Mouse (Mus musculus): ENCODE data around the gene Ppp2r3d. TPM values are rescaled to one million over a fixed set of nuclear protein-coding genes. Genes with fewer than 3 reads are reported as not detected.

Gene Ppp2r3d
- 436 and 496 TPM in 2 replicates for polyA plus RNA-seq (2012; rRNA removed)

DNA sequence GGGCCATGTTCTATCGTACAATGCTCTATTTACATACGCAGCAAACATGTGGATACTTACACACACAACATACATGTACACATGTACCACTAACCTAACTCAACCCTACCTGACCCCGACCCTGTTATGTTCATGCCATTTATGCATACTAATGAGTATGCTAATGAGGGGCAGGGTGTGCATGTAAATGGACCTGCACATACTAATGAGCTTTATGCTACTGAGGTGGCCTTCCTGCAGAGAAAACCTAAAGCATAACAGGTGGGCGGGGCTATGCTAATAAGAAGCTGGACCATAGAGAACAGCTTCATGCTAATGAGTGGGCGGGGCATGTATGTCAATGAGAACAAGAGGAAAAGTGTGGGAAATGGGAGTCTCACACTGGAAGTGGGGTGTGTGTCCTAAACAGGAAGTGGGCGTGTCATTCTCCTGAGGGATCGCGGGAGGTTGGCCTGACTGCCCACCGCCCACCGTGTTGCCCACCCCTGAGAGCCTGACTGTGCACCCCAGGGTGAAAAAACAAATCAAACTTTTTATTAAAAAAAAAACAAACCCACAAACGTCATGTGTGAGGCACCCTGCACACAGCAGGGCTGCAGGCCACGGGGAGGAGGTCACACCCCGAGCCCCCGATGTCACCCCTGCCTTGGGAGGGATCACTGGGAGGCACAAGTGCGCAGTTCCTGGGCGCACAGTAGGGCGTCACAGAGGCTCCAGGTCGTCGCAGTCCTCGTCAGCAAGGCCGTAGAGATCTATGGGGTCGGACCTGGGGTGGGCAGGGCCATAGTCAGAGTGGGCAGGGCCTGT, at the start of gene Ppp2r3d:
Gene Ppp2r3d, minus strand, starts transcription at position 803 of the 807 bp plus-strand sequence.

DNA sequence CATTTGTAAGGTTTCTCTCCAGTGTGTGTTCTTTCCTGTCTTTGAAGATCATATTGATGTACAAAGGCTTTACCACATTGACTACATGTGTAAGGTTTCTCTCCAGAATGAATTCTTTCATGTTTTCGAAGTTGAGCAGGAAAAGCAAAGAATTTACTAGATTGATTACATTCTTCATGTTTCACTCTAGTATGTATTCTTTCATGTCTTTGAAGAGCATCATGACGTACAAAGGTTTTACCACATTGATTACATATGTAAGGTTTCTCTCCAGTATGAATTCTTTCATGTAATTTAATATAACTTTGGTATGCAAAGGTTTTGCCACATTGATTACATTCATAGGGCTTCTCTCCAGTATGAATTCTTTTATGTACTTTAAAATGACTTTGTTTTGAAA, 17.0 kb upstream of the Ppp2r3d start, which contains the start of gene Gm21836:
Gene Gm21836, minus strand, starts transcription at position 101 of the 400 bp plus-strand sequence.

Other genes starting within 250 kb of the Ppp2r3d start
- gene 2010315B03Rik, start 164.2 kb downstream of the Ppp2r3d start, polyA plus RNA-seq (2012; rRNA removed): 1.3 TPM in 2 replicates
- not detected in 2 replicates for gene Gm21836, start 16.9 kb upstream of the Ppp2r3d start, polyA plus RNA-seq (2012; rRNA removed)